Mouse (Mus musculus) MEL (cell line): ENCODE measurements at regions not wholly inside any gene's neighbourhood (a gene's known extent, or its start where the extent isn't known, plus 50 kb on each side); places are given as distances from the start of the nearest gene placed in this dataset.
A peak's percentile ranks its signal among the peaks of the same experiment; 100 is the strongest.

Experiments
- DNase-seq: peaks from one replicate; pipeline ENCODE4 v3.0.0; 2011; ENCODE audit warnings: low read depth, low spot score
- H3K27ac ChIP-seq: 2 replicates; pipeline ENCODE4 v1.5.1; 2012; ENCODE audit warnings: low read depth, mild to moderate bottlenecking, control low read depth, low read length, moderate library complexity; ENCODE audit not compliant: control insufficient read depth
- H3K27me3 ChIP-seq, 2 experiments: fragments of 150-350 bp in 1 of 2; sonication (generic) in 1 of 2; 2 replicates each; pipeline ENCODE4 v1.6.1; 2012; ENCODE audit warnings: low read length in 2 of 2, mild to moderate bottlenecking in 2 of 2, improper control_type of control experiment in 1 of 2, moderate library complexity in 1 of 2; ENCODE audit not compliant: insufficient read depth in 2 of 2, control insufficient read depth in 1 of 2
- H3K36me3 ChIP-seq, 2 experiments: 2 replicates each; pipeline ENCODE4 v1.6.1; 2012 to 2014; ENCODE audit warnings: low read length in 2 of 2, improper control_type of control experiment in 1 of 2, inconsistent platforms in 1 of 2, mild to moderate bottlenecking in 1 of 2; ENCODE audit not compliant: insufficient read depth in 2 of 2, control insufficient read depth in 1 of 2
- H3K4me1 ChIP-seq, 2 experiments: fragments of 150-350 bp in 1 of 2; sonication (generic) in 1 of 2; 2 replicates each; pipeline ENCODE4 v1.6.1; 2012; ENCODE audit warnings: low read length in 2 of 2, improper control_type of control experiment in 1 of 2, mild to moderate bottlenecking in 1 of 2; ENCODE audit not compliant: insufficient read depth in 2 of 2, control insufficient read depth in 1 of 2
- H3K4me3 ChIP-seq, 2 experiments: fragments of 150-350 bp in 1 of 2; sonication (generic) in 1 of 2; 2 replicates each; pipeline ENCODE4 v1.5.1; 2012; ENCODE audit warnings: low read depth in 2 of 2, low read length in 2 of 2, mild to moderate bottlenecking in 2 of 2, moderate library complexity in 2 of 2, control low read depth in 1 of 2, improper control_type of control experiment in 1 of 2; ENCODE audit not compliant: control insufficient read depth in 1 of 2, insufficient read depth in 1 of 2
- H3K79me2 ChIP-seq: 2 replicates; pipeline ENCODE4 v1.6.1; 2012; ENCODE audit warnings: mild to moderate bottlenecking, low read length, moderate library complexity; ENCODE audit not compliant: control insufficient read depth, poor library complexity, insufficient read depth
- H3K9ac ChIP-seq: 2 replicates; pipeline ENCODE4 v1.6.1; 2012; ENCODE audit warnings: low read depth, mild to moderate bottlenecking, control low read depth, low read length, moderate library complexity; ENCODE audit not compliant: control insufficient read depth, poor library complexity, severe bottlenecking
- H3K9me3 ChIP-seq: fragments of 150-350 bp; sonication (generic); replicated peaks from 2 replicates; pipeline ENCODE4 v1.6.1; 2012; ENCODE audit warnings: mild to moderate bottlenecking, low read length, improper control_type of control experiment, moderate library complexity; ENCODE audit not compliant: insufficient read depth
- CTCF ChIP-seq, 3 experiments: IDR thresholded peaks in 2 of 3; conservative IDR thresholded peaks in 1 of 3; 2 replicates each; pipeline ENCODE4 v1.5.1; 2011 to 2012; ENCODE audit warnings: low read length in 3 of 3, low read depth in 2 of 3, mild to moderate bottlenecking in 2 of 3, improper control_type of control experiment in 1 of 3, inconsistent platforms in 1 of 3, mixed read lengths in 1 of 3, moderate library complexity in 1 of 3; ENCODE audit not compliant: control insufficient read depth in 1 of 3, insufficient read depth in 1 of 3, poor library complexity in 1 of 3, severe bottlenecking in 1 of 3
- E2F4 ChIP-seq: IDR thresholded peaks from 2 replicates; pipeline ENCODE4 v1.6.1; 2011; ENCODE audit warnings: low read depth, low read length, improper control_type of control experiment, borderline replicate concordance
- GABPA ChIP-seq: IDR thresholded peaks from 2 replicates; pipeline ENCODE4 v1.6.1; 2012; ENCODE audit warnings: low read depth, mild to moderate bottlenecking, inconsistent platforms, low read length, improper control_type of control experiment, moderate library complexity
- KAT2A ChIP-seq: conservative IDR thresholded peaks from 2 replicates; pipeline ENCODE4 v1.6.1; 2012; ENCODE audit warnings: low read depth, low read length, improper control_type of control experiment, inconsistent platforms
- MAFK ChIP-seq: IDR thresholded peaks from 2 replicates; pipeline ENCODE4 v1.6.1; 2011; ENCODE audit warnings: low read depth, mild to moderate bottlenecking, low read length, improper control_type of control experiment, borderline replicate concordance
- MAZ ChIP-seq: IDR thresholded peaks from 2 replicates; pipeline ENCODE4 v1.6.1; 2012; ENCODE audit warnings: low read depth, mild to moderate bottlenecking, inconsistent platforms, low read length, improper control_type of control experiment
- MEF2A ChIP-seq: IDR thresholded peaks from 2 replicates; pipeline ENCODE4 v1.6.1; 2014; ENCODE audit warnings: low read depth, mild to moderate bottlenecking, inconsistent platforms, low read length, improper control_type of control experiment; ENCODE audit not compliant: poor library complexity, insufficient replicate concordance, severe bottlenecking; ENCODE audit errors: extremely low read depth
- POLR2A ChIP-seq, 2 experiments: IDR thresholded peaks; 2 replicates each; pipeline ENCODE4 v1.6.1; 2011 to 2012; ENCODE audit warnings: low read length in 2 of 2, mild to moderate bottlenecking in 2 of 2, control low read depth in 1 of 2, improper control_type of control experiment in 1 of 2, low read depth in 1 of 2, moderate library complexity in 1 of 2; ENCODE audit not compliant: control insufficient read depth in 1 of 2, insufficient read depth in 1 of 2, poor library complexity in 1 of 2
- POLR2AphosphoS5 ChIP-seq: IDR thresholded peaks from 2 replicates; pipeline ENCODE4 v1.6.1; 2012; ENCODE audit warnings: low read depth, borderline replicate concordance, mild to moderate bottlenecking, inconsistent platforms, low read length, moderate library complexity, mixed read lengths
- RAD21 ChIP-seq: IDR thresholded peaks from 2 replicates; pipeline ENCODE4 v1.6.1; 2011; ENCODE audit warnings: mild to moderate bottlenecking, low read depth, low read length, improper control_type of control experiment
- RCOR1 ChIP-seq: IDR thresholded peaks from 2 replicates; pipeline ENCODE4 v1.6.1; 2012; ENCODE audit warnings: low read depth, mild to moderate bottlenecking, inconsistent platforms, low read length, improper control_type of control experiment
- SMC3 ChIP-seq: IDR thresholded peaks from 2 replicates; pipeline ENCODE4 v1.6.1; 2011; ENCODE audit warnings: low read depth, low read length, improper control_type of control experiment
- TBP ChIP-seq: IDR thresholded peaks from 2 replicates; pipeline ENCODE4 v1.8.0; 2011; ENCODE audit warnings: low read depth, low read length, improper control_type of control experiment
- UBTF ChIP-seq: IDR thresholded peaks from 2 replicates; pipeline ENCODE4 v1.6.1; 2012; ENCODE audit warnings: low read depth, mild to moderate bottlenecking, inconsistent platforms, low read length, improper control_type of control experiment, moderate library complexity, borderline replicate concordance; ENCODE audit not compliant: insufficient read depth
- ZC3H11A ChIP-seq: IDR thresholded peaks from 2 replicates; pipeline ENCODE4 v1.6.1; 2012; ENCODE audit warnings: low read depth, mild to moderate bottlenecking, inconsistent platforms, low read length, improper control_type of control experiment
- ZKSCAN1 ChIP-seq: IDR thresholded peaks from 2 replicates; pipeline ENCODE4 v1.6.1; 2012; ENCODE audit warnings: low read depth, mild to moderate bottlenecking, inconsistent platforms, low read length, improper control_type of control experiment, moderate library complexity
- ZMIZ1 ChIP-seq: IDR thresholded peaks from 2 replicates; pipeline ENCODE4 v1.6.1; 2012; ENCODE audit warnings: low read depth, mild to moderate bottlenecking, inconsistent platforms, low read length, improper control_type of control experiment, moderate library complexity
- ZNF384 ChIP-seq: IDR thresholded peaks from 2 replicates; pipeline ENCODE4 v1.6.1; 2012; ENCODE audit warnings: low read depth, mild to moderate bottlenecking, inconsistent platforms, low read length, improper control_type of control experiment

DNA sequence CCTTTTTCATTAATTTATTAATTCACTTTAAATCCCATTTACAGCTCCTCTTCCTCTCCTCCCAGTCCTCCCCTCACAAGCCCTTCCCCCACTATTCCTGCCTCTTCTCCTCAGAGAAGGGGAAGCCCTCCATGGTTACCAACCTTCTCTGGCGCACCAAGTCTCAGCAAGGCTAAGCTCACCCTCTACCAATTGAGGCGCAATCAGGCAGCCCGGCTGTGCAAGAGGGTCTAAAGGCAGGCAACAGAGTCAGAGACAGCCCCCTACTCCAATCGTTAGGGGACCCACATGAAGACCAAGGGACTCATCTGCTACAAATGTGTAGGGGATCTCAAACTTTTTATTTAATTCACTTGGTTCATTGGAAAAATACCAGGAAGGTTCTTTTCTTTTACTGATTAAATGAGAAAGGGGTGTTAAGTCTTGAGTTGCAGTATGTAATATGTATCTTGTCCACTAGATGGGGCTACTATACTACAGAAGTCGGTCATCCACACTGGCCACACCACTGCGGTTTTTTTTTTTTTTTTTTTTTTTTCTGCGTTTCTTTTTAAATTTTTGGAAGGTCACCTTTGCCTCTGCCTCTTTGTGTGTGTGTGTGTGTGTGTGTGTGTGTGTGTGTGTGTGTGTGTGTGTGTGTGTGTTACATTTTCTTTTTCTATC lies 1411.4 kb downstream of the Slc22a22 start:
- peak; percentile 62 for TF ChIP-seq SMC3
- TF ChIP-seq POLR2A (IDR thresholded peaks at IDR 0.05; ENCODE audit: control insufficient read depth in 1 of 2, insufficient read depth in 1 of 2, low read depth in 1 of 2, low read length in 2 of 2, poor library complexity in 1 of 2), result no peak
- TF ChIP-seq POLR2AphosphoS5, result no peak
- TF ChIP-seq RAD21, result peak; percentile 87
- no peak for TF ChIP-seq TBP
- peak; percentile 18; the same call in 1 of the 2 replicates for TF ChIP-seq ZKSCAN1
- TF ChIP-seq ZNF384, result peak; percentile 97
- TF ChIP-seq E2F4, result no peak
- no peak for TF ChIP-seq KAT2A
- peak; percentile 43 to 72 (median 47) for TF ChIP-seq CTCF (IDR thresholded peaks at IDR 0.05 in 2 of 3, conservative IDR thresholded peaks at IDR 0.05 in 1 of 3; ENCODE audit: control insufficient read depth in 1 of 3, insufficient read depth in 1 of 3, low read depth in 2 of 3, low read length in 3 of 3, poor library complexity in 1 of 3, severe bottlenecking in 1 of 3)
- peak; percentile 59 for TF ChIP-seq ZC3H11A
- TF ChIP-seq, all 39 proteins: peak for 6
- Histone ChIP-seq H3K27ac (no peak overlapping the region), H3K4me1 (no peaks in the 10 kb centered on the region), H3K4me3 (no peak overlapping the region), H3K27me3 (no peaks in the 10 kb centered on the region), H3K79me2 (no peaks in the 10 kb centered on the region), H3K9ac (no peak overlapping the region), H3K36me3 (no peaks in the 10 kb centered on the region), H3K9me3 (no peaks in the 10 kb centered on the region)
- peak; percentile 72 for DNase-seq

GRCm38 (mm10) chr15:56062576-56062975 lies 1414.8 kb downstream of the Slc22a22 start:
- Histone ChIP-seq H3K27me3 (no peaks in the 10 kb centered on the region), H3K27ac (no peak overlapping the region), H3K4me1 (no peaks in the 10 kb centered on the region), H3K79me2 (no peaks in the 10 kb centered on the region), H3K9me3 (no peaks in the 10 kb centered on the region), H3K4me3 (no peak overlapping the region), H3K36me3 (no peaks in the 10 kb centered on the region), H3K9ac (no peak overlapping the region)
- DNase-seq, result no peak
- no peak for TF ChIP-seq RCOR1
- TF ChIP-seq ZC3H11A, result no peak
- no peak for TF ChIP-seq UBTF
- TF ChIP-seq MEF2A, result no peak
- TF ChIP-seq MAFK, result no peak
- TF ChIP-seq GABPA, result no peak
- no peak for TF ChIP-seq ZMIZ1
- no peak for TF ChIP-seq ZNF384
- no peak for TF ChIP-seq MAZ
